Mouse (Mus musculus): ENCODE results near the gene Gcnt2.

Gene Gcnt2

DNA sequence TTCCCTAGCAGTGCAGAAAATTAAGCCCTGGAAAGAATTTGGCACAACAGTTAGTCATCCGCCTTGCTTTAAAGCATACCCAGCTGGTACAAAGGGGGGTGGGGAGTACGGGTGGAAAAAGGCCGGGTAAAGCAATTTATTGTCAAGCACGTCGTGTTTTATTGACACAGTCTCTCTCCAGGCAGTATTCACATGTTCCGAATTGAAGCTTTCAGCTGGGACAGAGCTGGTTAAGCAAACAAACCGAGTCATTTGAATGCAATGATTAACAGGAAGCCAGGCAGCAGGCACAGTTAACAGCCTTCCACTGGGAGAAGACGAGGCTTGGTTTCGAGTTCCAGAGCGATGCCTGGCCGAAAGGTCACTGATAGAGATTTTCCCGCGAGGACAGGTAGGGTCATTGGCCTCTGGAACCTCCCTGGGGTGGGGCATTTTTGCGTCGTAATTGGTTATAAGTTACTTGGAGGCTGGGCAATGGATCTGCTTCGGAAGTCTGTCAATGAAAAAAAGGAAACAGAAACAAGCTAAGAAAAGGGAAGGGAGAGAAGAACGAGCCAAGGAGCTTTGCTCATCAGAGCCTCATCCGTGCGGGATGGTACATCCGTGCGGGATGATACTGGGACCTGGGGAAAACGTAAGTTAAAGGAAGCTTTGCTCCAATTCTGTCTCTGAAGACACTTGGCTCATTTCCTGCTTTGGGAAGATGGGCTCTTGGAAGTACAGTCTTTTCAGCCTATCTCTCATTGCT is at the start of gene Gcnt2:
Gene Gcnt2 (plus strand): TSS at position 103 of the 748 bp plus-strand sequence.
- DNase-seq (ENCODE audit: low spot score in 2 of 2): peak; percentile 21 to 22

DNA sequence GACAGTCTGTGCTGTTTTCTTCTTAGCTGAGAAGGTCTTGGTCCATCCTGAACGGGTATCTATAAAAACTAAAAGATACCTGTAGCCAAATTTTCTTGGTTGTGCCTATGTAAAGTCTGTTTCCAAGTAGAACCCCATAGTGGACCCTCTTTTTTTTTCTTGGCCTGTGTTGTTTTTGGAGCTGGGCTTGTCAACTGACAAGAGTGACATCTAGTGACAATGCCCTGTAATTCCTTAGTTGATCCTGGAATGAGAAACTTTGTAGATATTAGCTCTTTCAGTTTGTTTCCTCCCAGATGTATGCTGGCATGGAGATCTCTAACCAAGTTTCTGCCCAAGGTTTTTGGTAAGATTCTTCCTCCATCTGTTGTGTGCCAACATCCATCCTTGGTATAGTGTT is 38.9 kb upstream of the Gcnt2 start:
- no peak for DNase-seq (ENCODE audit: low spot score in 2 of 2)

DNA sequence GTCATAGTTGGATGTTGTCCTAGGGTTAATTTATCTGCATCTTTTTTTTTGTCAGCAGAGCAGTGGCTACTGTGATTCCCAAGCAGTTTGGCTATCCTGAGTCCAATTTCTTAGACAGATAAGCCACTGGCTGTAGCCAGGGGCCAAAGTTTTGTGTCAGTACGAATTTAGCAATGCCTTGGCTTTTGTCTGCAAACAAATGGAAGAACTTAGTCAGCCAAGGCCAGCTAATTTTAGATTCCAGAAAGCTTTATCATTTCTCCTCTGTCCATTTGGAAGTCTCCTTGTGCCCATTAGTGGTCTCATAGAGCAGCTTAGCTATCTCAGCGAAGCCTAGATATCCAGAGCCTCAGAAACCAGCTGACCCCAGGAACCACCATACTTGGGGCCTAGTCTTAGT is 37.6 kb upstream of the Gcnt2 start:
- DNase-seq (ENCODE audit: low spot score in 2 of 2): no peak

DNA sequence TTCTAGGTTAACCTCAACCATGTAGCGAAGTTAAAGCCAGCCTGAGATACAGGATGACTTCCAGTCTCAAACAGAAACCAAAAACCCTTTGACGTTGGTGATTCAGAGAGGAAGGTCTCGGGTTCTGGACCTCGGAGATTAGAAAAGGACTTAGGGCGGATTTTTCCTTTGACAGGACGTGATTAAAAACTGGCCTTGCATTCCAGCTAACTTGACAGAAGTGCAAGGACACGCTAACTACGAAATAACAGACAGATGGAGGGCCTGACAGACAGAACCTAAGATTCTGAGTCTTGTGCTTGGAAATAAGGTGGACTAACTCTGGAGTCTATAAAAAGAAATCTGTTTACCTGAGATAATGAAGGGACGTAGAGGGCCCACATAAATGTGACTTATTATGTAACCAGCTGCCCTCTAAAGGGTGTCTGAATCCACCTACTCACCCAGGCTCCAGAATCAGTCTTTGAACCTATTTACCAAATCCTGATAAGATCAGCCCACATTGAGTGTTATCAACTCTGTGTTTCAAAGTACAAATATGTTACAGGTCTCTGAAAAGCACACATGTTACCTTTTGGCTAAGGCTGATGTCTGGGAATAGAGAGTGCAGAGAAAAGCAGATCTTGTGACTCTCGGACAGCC is 18.3 kb upstream of the Gcnt2 start:
- DNase-seq (ENCODE audit: low spot score in 2 of 2): no peak

DNA sequence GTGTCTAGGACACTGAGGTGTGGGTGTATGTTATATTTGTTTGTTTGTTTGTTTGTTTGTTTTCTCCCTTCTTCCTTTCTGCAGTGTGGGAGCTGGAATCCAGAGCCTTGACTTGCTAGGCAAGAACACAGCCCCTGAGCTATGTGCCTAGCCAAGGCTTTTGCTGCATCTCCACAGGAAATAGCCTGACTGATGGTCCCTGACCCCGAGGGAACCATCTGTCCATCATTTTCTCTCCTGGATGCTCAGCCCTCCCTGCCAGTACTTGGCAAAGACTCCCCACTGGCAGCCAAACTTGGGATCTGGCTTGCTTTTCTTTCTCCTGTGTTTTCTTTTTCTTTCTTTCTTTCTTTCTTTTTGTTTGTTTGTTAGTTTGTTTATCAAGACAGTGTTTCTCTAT is 17.4 kb upstream of the Gcnt2 start:
- DNase-seq (ENCODE audit: low spot score in 2 of 2): no peak

DNA sequence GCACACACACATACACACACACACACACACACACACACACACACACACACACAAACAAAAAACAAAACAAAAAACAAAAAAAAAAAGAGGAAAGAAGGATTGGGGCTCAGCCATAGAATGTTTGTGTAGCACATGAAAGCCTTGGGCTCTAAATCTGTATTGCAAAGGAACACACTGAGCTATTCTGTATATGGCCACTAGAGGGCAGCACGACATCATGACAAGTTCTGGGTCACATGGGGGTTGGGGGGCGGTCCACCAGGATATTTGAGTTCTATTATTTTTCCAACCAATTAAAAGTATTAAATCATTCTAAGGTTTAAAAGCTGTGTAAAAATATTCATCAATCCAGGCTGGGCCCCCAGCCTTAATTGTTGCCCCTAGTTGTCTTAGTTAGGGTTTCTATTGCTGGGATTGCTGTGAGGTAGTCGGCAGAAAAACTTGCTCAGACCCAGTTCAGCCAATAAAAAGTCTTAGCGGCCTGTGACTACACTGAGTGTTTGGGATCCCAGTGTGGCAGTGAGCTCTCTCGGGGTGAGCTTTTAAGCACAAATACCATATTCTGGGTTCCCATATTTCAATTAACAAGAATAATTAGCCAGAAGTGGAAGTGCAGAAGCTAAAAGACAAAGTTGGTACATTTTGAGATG is 16.0 kb upstream of the Gcnt2 start:
- DNase-seq (ENCODE audit: low spot score in 2 of 2): peak; percentile 35 to 59

DNA sequence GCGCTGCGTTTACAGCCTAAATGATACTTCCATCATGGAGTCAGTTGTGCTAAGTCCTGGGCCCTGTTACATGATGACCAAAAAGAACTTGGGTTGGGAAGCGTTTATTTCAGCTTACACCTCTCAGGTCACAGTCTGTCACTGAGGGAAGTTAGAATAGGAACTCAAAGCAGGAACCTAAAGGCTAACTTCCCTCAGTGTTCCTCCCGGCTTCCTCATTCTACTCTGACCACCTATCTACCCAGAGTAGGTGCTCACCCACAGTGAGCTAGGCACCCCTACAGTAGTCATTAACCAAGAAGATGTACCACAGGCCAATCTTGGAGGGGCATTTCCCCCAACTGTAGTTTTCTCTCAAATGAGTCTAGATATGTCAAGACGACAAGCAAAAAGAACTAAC is 15.4 kb upstream of the Gcnt2 start:
- no peak for DNase-seq (ENCODE audit: low spot score in 2 of 2)

DNA sequence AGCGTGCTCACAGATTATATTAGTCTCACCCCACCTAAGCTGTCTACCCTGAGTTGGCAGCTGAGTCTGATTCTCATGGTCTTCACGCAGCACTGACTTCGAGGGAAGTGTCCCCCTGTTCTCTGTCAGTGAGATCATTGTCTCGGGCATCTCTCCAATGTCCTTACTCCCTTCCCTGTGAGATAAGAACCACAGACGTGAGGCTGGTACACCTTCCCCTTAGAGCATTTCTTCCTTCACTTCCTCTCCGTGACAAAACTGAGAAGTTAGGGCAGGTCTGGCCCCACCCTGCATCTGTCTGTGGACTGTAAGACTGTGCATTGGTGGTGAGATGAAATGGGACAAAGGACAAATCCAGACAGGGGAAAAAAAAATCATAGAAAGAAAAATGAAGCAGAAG is 13.6 kb upstream of the Gcnt2 start:
- DNase-seq (ENCODE audit: low spot score in 2 of 2): no peak

DNA sequence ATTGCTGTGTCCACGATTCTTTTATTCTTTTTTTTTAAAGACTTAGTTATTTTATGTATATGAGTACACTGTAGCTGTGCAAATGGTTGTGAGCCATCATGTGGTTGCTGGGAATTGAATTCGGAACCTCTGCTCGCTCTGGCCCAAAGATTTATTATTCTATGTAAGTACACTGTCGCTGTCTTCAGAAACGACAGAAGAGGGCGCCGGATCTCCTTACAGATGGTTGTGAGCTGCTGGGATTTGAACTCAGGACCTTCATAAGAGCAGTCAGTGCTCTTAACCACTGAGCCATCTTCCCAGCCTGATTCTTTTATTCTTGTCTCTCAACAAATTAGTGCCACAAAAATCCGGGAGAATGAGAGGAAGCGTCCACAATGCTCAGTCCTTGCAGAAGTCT is 13.2 kb upstream of the Gcnt2 start:
- no peak for DNase-seq (ENCODE audit: low spot score in 2 of 2)

DNA sequence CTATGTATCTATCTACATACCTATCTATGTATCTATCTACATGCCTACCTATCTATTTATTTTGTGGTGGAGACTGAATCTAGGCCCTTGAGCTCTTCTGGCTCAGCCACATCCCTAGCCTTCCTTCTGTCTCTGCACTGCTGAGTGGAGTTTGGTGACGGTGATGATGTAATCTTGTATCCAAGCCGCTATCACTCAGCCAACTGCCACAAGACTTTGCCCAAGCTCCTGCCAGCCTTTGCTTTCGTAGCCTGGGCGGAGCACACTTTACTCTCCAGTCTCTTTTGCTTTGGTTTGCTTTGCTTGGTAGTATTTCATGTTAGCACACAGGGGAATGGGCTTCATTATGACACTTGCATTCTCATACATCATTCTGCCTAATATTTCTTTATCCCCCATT is 11.7 kb upstream of the Gcnt2 start:
- no peak for DNase-seq (ENCODE audit: low spot score in 2 of 2)

DNA sequence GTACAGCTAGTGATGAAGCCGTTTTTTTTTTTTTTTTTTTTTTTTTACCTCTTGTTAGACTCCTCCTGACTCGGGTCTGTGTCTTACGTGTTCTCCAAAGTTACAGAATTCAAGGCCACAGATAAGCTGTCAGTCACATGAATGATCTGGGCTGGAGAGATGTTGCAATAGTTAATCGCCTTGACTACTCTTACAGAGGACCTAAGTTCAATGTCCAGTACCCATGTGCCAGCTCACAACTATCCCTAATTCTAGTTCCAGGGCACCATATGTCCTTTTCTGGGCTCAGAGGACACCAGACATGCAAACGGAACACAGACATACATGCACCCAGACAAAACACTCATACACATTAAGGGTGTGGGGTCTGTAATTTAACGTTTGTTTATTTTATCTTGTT is 8.9 kb upstream of the Gcnt2 start:
- DNase-seq (ENCODE audit: low spot score in 2 of 2): no peak

DNA sequence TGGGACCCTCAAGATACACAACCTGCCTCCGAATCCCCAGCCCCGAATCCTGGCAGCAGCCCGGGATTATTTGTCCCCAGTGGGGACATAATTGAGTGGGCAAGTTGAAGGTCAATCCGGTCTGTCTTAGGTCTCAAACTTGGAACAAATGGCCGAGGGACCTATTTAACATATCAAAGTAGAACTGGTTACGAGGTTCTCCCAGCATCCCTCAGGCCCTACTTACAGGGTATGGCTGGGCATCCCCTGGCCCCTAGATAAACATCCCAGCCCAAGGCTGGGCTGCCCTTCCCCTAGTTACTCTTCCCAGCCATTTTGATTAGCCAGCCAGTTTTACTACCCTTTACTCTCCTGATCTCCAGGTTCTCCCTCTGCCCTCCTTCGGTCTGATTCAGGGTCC is 8.3 kb upstream of the Gcnt2 start:
- DNase-seq (ENCODE audit: low spot score in 2 of 2): no peak

DNA sequence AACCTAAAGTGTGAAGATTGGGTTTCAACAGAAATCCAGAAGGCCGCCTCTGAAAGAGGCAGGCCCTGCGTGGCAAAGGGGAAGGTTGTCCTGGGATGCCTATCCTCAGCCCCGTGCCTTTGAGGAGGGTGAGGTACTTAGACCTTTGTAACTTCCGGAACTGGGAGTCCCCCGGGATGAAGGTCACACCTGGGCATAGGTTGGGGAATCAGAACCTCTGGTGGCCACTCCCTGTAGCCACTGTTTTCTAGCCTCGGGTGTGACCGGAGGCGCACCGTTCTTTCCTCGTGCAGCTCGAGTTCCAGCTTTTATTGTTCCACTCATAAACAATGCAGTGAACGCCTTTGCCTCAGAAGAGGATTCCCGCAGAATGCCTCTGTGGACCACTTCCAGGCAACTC is 7.6 kb upstream of the Gcnt2 start:
- DNase-seq (ENCODE audit: low spot score in 2 of 2): no peak

DNA sequence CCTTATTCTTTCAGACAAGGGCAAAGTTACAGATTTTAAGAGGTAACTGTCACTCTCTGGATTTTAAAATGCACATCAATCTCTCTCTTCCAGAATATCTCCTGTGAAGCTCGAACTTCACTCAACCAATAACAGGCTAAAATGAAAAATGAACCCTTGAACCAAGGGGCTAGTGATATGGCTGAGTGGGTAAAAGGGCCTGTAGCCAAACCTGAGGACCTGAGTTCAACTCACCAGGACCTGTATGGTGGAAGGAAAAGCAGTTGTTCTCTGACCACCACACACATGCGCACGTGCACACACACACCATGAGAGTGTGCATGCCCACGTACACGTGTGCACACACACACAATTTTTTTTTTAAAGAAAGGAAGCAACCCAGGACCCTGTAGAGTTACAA is 6.8 kb upstream of the Gcnt2 start:
- DNase-seq (ENCODE audit: low spot score in 2 of 2): no peak

DNA sequence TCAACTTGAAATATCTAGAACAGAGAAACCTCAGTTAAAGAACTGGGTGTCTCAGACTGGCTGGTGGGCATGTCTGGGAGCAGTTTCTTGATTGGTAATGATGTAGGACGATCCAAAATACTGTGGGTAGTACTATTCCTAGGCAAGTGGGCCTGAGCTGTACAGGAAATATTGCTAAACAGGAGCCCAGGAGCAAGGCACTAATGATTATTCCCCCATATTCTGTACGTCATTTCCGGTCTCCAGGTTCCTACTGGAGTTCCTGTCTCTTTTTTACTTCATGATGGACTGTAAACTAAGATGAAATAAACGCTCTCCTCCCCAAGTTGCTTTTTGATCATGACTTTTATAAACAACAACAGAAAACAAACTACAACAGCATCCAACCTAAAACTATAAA is 5.7 kb upstream of the Gcnt2 start:
- no peak for DNase-seq (ENCODE audit: low spot score in 2 of 2)

DNA sequence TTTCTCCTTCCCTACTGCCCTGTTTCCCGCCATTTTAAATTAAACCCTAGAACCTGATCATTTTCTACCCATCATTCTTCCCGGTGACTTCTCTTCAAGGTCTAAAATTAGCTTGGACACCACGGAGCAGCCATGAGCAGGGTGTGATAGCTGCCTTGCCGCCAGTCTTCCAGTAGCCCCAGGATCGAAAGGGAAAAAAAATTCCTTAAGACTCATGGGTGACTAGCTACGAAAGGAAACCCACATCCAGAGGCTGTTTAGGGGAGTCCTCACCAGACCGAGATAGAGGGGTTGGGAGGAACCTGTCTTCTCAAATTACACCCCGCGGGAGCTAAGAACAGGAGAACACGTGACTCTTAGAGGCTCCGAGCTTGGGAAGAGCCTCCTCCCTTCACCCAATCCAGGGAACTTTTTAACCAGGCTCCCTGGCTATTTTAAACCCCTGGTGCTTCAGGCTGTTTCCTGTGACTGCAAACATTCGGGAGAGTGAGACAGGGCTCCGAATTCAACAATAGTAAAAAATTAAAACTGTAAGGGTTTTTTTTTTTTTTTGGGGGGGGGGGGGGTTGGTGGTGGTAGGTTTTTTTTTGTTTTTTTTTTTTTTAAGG is 5.0 kb upstream of the Gcnt2 start:
- DNase-seq (ENCODE audit: low spot score in 2 of 2): peak; percentile 74 to 81

DNA sequence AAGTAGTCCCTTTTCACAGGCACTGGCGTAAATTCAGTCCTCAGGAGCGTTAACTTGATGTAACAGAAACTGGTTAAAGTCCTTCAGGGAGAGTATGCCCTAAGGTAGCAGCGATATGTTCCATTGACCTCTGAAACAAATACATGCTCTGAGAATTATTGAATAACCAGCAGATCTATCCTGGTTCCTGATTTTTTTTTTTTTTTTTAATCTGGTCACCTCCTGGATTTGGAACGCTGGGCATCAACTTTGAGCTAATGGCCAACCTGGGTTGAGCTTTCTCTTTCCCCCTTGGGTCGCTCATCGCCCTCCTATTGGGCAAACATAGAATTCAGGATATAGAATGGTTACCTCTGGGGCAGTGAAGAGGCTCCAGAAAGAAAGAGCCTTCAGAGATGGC is 4.3 kb upstream of the Gcnt2 start:
- no peak for DNase-seq (ENCODE audit: low spot score in 2 of 2)

DNA sequence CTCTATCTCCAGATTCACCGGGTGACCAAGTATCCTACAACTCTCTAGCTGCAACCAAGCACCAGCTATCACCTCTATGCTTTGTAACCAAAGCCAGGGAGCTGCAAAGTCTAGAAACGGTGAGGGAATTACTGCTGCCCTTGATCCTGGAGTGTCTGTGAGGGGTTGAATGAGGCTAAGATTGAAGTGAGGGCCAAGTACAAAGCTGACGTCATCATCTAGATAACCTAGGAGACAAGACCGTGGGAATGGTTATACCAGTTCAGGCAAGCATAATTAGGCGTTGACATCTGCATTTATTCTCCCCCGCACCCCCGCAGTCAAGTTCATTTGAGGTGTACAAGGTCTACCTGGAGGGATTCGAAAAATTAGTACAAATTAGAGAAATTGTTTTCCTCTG is 2.8 kb upstream of the Gcnt2 start:
- DNase-seq (ENCODE audit: low spot score in 2 of 2): no peak

DNA sequence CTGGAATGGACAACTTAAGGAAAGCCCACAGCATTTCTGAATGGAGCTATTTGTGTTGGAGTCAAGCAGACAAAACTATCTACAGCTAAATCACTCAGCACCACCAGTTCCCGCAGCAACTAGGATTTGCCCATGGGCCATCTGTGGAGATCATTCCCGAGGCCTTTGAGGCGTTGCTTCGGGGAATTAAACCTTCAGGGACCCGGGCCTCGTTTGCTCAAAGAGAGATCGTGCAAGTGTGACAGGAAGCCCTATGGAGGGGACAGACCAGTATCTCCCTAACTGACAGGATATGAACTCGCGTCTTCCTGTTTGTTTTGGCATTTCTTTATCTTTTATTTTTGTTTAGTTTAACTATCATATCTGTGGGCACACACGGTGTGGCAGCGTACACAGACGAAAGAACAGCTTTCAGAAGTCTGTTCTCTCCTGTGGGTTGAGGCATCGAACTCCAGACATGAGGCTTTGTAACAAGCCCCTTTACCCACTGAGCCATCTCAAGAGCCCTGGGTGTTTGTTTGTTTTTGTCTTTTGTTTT is 2.2 kb upstream of the Gcnt2 start:
- DNase-seq (ENCODE audit: low spot score in 2 of 2): no peak

DNA sequence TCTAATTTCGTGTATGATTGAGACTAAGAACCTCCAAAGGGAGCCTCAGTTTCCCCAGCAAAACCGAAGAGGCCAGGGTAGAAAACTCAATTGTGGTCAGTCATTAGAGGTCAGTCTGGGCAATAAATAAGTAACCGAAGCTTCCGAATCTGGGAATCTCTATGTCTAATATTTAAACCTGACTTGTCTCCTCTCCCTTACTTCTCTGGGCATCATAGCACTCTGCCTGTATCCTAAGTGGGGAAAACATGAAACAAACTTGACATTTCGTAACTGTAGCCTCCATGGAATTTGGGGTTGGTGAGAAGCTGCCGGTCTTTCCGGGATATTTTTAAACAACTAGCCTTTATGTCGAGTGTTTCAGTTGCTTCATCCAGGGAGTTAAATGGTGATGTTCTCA is 329 bp upstream of the Gcnt2 start:
- no peak for DNase-seq (ENCODE audit: low spot score in 2 of 2)

DNA sequence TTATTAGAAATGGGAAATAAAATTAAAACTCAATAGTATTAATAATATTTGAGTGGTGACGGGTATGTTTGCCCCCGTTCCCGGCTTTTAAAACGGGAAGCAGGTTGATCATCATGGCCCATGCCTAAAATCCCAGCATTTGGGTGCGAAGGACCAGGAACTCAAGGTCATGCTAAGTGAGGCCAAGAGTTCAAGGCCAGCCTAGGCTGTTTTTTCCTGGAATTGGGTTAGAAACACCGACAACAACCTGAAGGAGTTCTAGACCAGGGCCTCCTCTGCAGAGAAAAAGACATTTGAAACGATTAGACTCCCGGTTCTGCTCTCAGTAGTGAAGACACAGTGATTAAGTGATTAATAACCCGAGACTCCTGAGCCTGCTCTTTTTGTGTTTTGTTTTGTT is 3.5 kb downstream of the Gcnt2 start:
- no peak for DNase-seq (ENCODE audit: low spot score in 2 of 2)

DNA sequence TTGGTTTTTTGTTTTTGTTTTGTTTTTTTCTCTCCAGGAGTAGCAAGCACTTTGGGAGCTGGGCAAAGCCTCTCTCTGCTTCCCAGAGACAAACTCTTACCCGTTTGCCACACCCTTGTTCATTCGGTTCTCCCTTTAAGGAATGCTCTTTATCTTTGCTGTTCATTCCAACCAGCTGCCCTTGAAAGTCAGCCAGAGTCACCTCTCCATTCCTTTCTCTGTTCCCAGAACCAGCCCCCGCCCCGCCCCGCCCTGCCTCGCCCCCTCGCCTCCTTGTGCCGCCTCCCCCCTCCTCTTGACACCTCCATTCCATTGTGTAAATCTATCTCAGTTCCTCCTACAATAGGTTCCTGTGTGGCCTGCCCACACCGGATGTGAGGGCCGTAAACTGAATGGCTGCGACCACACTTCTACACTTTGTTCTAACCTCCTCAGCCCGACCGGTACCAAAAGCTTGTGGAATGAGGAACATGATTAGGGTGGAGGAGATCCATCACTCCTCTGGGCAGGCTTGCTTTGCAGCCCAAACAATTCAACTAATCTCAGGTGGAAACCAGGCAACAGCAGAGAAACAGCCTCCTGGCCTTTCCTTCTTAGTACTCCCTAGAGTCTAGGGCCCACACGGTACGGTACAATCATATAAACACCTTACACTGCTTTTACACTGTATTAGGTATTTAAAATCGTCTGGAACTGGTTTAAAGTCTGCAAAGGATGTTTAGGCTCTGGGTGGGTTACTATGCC is 9.5 kb downstream of the Gcnt2 start:
- DNase-seq (ENCODE audit: low spot score in 2 of 2): peak in 1 of 2 experiments; percentile 14
